Mouse (Mus musculus) hindbrain, embryonic 10.5 days (tissue): ENCODE results near the gene Matk. TPM values are rescaled to one million over a fixed set of nuclear protein-coding genes. Genes with fewer than 3 reads are reported as not detected.
"Not testable (repeated sequence)": the region's sequence is repeated elsewhere in the genome, so short reads cannot be mapped to it uniquely, and the experiment has no call there.

Source experiments
- DNase-seq: peaks from one replicate; pipeline ENCODE4 v3.0.0-alpha.2; 2017; ENCODE audit warnings: low spot score
- H3K27ac ChIP-seq: fragments of 300-500 bp; sonication (generic); 2 replicates; pipeline ENCODE4 v1.5.1; 2016; ENCODE audit warnings: mild to moderate bottlenecking, moderate library complexity
- H3K27me3 ChIP-seq: fragments of 300-500 bp; sonication (generic); 2 replicates; pipeline ENCODE4 v1.6.1; 2016; ENCODE audit warnings: mild to moderate bottlenecking; ENCODE audit not compliant: poor library complexity, insufficient read depth, severe bottlenecking
- H3K36me3 ChIP-seq: fragments of 300-500 bp; sonication (generic); 2 replicates; pipeline ENCODE4 v1.6.1; 2016; ENCODE audit warnings: mild to moderate bottlenecking, moderate library complexity
- H3K4me1 ChIP-seq: fragments of 300-500 bp; sonication (generic); replicated peaks from 2 replicates; pipeline ENCODE4 v1.6.1; 2016; ENCODE audit warnings: mild to moderate bottlenecking
- H3K4me3 ChIP-seq: fragments of 300-500 bp; sonication (generic); 2 replicates; pipeline ENCODE4 v1.5.1; 2016; ENCODE audit warnings: mild to moderate bottlenecking, moderate library complexity
- H3K9me3 ChIP-seq: fragments of 300-500 bp; sonication (generic); 2 replicates; pipeline ENCODE4 v1.6.1; 2016; ENCODE audit warnings: mild to moderate bottlenecking, moderate library complexity
- WGBS: fragments of 180-500 bp; shearing (Covaris S2); methylation state at CpG from one replicate; pipeline ENCODE4 v1.1.7; 2016; 5-methylcytosine and 5-hydroxymethylcytosine counted together
- polyA plus RNA-seq: library from polyadenylated mRNA; unstranded; fragments of >200 nt; fragmentation: Nextera tagmentation; extraction: Ambion mirVana; gene quantifications from 2 replicates; pipeline ENCODE4 v1.2.1, GENCODE M21; 2016

Gene Matk
- 3.9 and 4.9 TPM in 2 replicates for polyA plus RNA-seq

- Histone ChIP-seq H3K27me3 (peaks cover 100% of the 10 kb centered on the region), H3K27ac (peak within 1 kb of the TSS; percentile 54), H3K9me3 (no peaks in the 10 kb centered on the region), H3K4me3 (peak within 1 kb of the TSS; percentile 36), H3K36me3 (no peaks in the 10 kb centered on the region), H3K4me1 (peaks cover 48% of the 10 kb centered on the region)
- peak; percentile 61 for DNase-seq
- 11% methylated on average over 44 of the region's 44 CpGs for WGBS
Measured at GRCm38 (mm10) chr10:81252424-81253419, at the start of gene Matk. Matk (plus strand) TSS chr10:81252935.

GRCm38 (mm10) chr10:81202978-81203720, 49.6 kb upstream of the Matk start:
- 68% methylated on average over 8 of the region's 8 CpGs for WGBS
- H3K27ac ChIP-seq = no peak overlapping the region

GRCm38 (mm10) chr10:81204137-81204536, 48.6 kb upstream of the Matk start:
- H3K27ac ChIP-seq = no peak overlapping the region
- WGBS = 76% methylated on average over 4 of the region's 4 CpGs

More at GRCm38 (mm10) chr10:81202978-81203720, 49.6 kb upstream of the Matk start:
- H3K4me1 ChIP-seq = 0 out of 2 replicates have a peak, but pooled peaks cover 11% of the 10 kb centered on the region
- no peaks in the 10 kb centered on the region for H3K9me3 ChIP-seq
- H3K36me3 ChIP-seq = 0 out of 2 replicates have a peak, but pooled peaks cover 11% of the 10 kb centered on the region
- DNase-seq = no peak
- no peak overlapping the region for H3K4me3 ChIP-seq
- H3K27me3 ChIP-seq = peaks cover 18% of the 10 kb centered on the region

GRCm38 (mm10) chr10:81210154-81210553, 42.6 kb upstream of the Matk start:
- H3K4me1 ChIP-seq = no peaks in the 10 kb centered on the region
- no peak overlapping the region for H3K4me3 ChIP-seq
- no peak for DNase-seq
- 98% methylated on average over 5 of the region's 5 CpGs for WGBS
- peaks cover 67% of the 10 kb centered on the region for H3K36me3 ChIP-seq
- no peak overlapping the region for H3K27ac ChIP-seq
- peaks cover 24% of the 10 kb centered on the region for H3K9me3 ChIP-seq
- peaks cover 4% of the 10 kb centered on the region; the same call in 1 of the 2 replicates for H3K27me3 ChIP-seq

More at GRCm38 (mm10) chr10:81204137-81204536, 48.6 kb upstream of the Matk start:
- no peaks in the 10 kb centered on the region for H3K9me3 ChIP-seq
- 0 out of 2 replicates have a peak, but pooled peaks cover 11% of the 10 kb centered on the region for H3K36me3 ChIP-seq
- H3K4me3 ChIP-seq = no peak overlapping the region
- DNase-seq = no peak
- H3K27me3 ChIP-seq = peaks cover 18% of the 10 kb centered on the region
- 0 out of 2 replicates have a peak, but pooled peaks cover 11% of the 10 kb centered on the region for H3K4me1 ChIP-seq

- WGBS = 87% methylated on average over 6 of the region's 6 CpGs
- no peak overlapping the region for H3K4me3 ChIP-seq
- H3K36me3 ChIP-seq = peaks cover 53% of the 10 kb centered on the region
- H3K27me3 ChIP-seq = peaks cover 6% of the 10 kb centered on the region; the same call in 1 of the 2 replicates
- peaks cover 6% of the 10 kb centered on the region; the same call in 1 of the 2 replicates for H3K4me1 ChIP-seq
- no peak overlapping the region for H3K27ac ChIP-seq
- peaks cover 16% of the 10 kb centered on the region; the same call in 1 of the 2 replicates for H3K9me3 ChIP-seq
- no peak for DNase-seq
Measured at GRCm38 (mm10) chr10:81216260-81216659, 36.5 kb upstream of the Matk start.

- DNase-seq = no peak
- Histone ChIP-seq H3K27me3 (peaks cover 6% of the 10 kb centered on the region; the same call in 1 of the 2 replicates), H3K4me1 (peaks cover 6% of the 10 kb centered on the region; the same call in 1 of the 2 replicates), H3K36me3 (peaks cover 52% of the 10 kb centered on the region), H3K4me3 (no peak overlapping the region), H3K9me3 (peaks cover 12% of the 10 kb centered on the region; the same call in 1 of the 2 replicates), H3K27ac (no peak overlapping the region)
- WGBS = 90% methylated on average over 6 of the region's 6 CpGs
Measured at GRCm38 (mm10) chr10:81216810-81217209, 35.9 kb upstream of the Matk start.

GRCm38 (mm10) chr10:81217267-81217666, 35.5 kb upstream of the Matk start:
- H3K36me3 ChIP-seq = peaks cover 51% of the 10 kb centered on the region
- H3K4me1 ChIP-seq, H3K9me3 ChIP-seq, H3K4me3 ChIP-seq, DNase-seq, H3K27me3 ChIP-seq, H3K27ac ChIP-seq: not testable (repeated sequence)
- WGBS = 25% methylated on average over 1 of the region's 1 CpGs

- Histone ChIP-seq H3K9me3 (peaks cover under 1% of the 10 kb centered on the region; the same call in 1 of the 2 replicates), H3K4me3 (no peak overlapping the region), H3K27ac (no peak overlapping the region), H3K4me1 (peaks cover 6% of the 10 kb centered on the region; the same call in 1 of the 2 replicates), H3K36me3 (peaks cover 44% of the 10 kb centered on the region), H3K27me3 (peaks cover 6% of the 10 kb centered on the region; the same call in 1 of the 2 replicates)
- WGBS = 43% methylated on average over 7 of the region's 7 CpGs
- DNase-seq = peak; percentile 59
Measured at GRCm38 (mm10) chr10:81217964-81218363, 34.8 kb upstream of the Matk start.

GRCm38 (mm10) chr10:81221402-81222015, 31.2 kb upstream of the Matk start:
- H3K36me3 ChIP-seq = peaks cover 24% of the 10 kb centered on the region; the same call in 1 of the 2 replicates
- peaks cover 6% of the 10 kb centered on the region; the same call in 1 of the 2 replicates for H3K27me3 ChIP-seq

GRCm38 (mm10) chr10:81223731-81224130, 29.0 kb upstream of the Matk start:
- not testable (repeated sequence) for H3K9me3 ChIP-seq, H3K4me3 ChIP-seq

More at GRCm38 (mm10) chr10:81221402-81222015, 31.2 kb upstream of the Matk start:
- no peak overlapping the region for H3K4me3 ChIP-seq
- 89% methylated on average over 5 of the region's 5 CpGs for whole genome bisulfite sequencing
- H3K4me1 ChIP-seq = peaks cover 6% of the 10 kb centered on the region; the same call in 1 of the 2 replicates
- H3K9me3 ChIP-seq = no peaks in the 10 kb centered on the region
- DNase-seq = no peak
- no peak overlapping the region for H3K27ac ChIP-seq

GRCm38 (mm10) chr10:81229735-81230437, 22.8 kb upstream of the Matk start:
- Histone ChIP-seq H3K4me3 (peak overlapping the region; percentile 61), H3K4me1 (peaks cover 44% of the 10 kb centered on the region), H3K9me3 (no peaks in the 10 kb centered on the region), H3K36me3 (no peaks in the 10 kb centered on the region), H3K27me3 (peaks cover 49% of the 10 kb centered on the region), H3K27ac (peak overlapping the region; percentile 85)
- 12% methylated on average over 20 of the region's 20 CpGs for WGBS
- DNase-seq = no peak

More at GRCm38 (mm10) chr10:81223731-81224130, 29.0 kb upstream of the Matk start:
- not testable (repeated sequence) for DNase-seq, H3K4me1 ChIP-seq, H3K27me3 ChIP-seq, H3K27ac ChIP-seq
- WGBS = 62% methylated on average over 2 of the region's 2 CpGs
- H3K36me3 ChIP-seq = peaks cover 17% of the 10 kb centered on the region; the same call in 1 of the 2 replicates
